Mouse (Mus musculus) liver, adult 2 months (tissue): Measurements from ENCODE around the gene Dntt.

Experiments used
- CTCF ChIP-seq: fragments of 200-500 bp; IDR thresholded peaks from 2 replicates; pipeline ENCODE4 v1.5.1; 2011; ENCODE audit warnings: low read depth, low read length, control low read depth
- POLR2A ChIP-seq: fragments of 200-500 bp; IDR thresholded peaks from 2 replicates; pipeline ENCODE4 v1.6.1; 2011; ENCODE audit warnings: low read length, control low read depth; ENCODE audit not compliant: insufficient read depth; ENCODE audit errors: extremely low read depth

DNA sequence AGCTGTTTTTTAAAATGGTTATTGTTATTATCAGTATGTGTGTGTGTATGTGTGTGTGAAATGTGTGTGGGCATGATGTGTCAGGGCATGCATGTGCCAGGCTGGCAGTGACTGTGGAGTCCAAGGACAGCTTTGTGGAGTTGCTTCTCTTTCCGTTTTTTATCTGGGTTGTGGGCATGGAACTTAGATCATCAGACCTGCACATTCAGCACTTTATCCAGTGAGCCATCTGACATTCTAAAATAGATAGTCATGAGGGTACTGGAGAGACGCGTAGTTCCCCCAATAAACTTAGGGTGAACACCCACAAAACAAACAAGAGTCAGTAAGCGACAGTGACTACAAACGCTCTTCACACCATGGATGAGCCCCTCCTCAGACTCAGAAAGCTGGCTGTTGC lies 35.7 kb upstream of the Dntt start:
- TF ChIP-seq CTCF, result no peak
- no peak for TF ChIP-seq POLR2A
